Mouse (Mus musculus) liver, postnatal 0 days (tissue): ENCODE results near the gene Guca1b. TPM values are rescaled to one million over a fixed set of nuclear protein-coding genes. Genes with fewer than 3 reads are reported as not detected.
A peak's percentile ranks its signal among the peaks of the same experiment; 100 is the strongest.

Source experiments
- ATAC-seq: fragments of 200-750 bp; cut with Nextera tagmentation; 2 replicates; pipeline ENCODE4 v1.8.0; 2017; ENCODE audit warnings: mild to moderate bottlenecking, moderate library complexity
- DNase-seq: peaks from one replicate; pipeline ENCODE4 v3.0.0-alpha.2; 2016
- H3K27ac ChIP-seq: fragments of 300-500 bp; sonication (generic); 2 replicates; pipeline ENCODE4 v1.5.1; 2014; ENCODE audit warnings: antibody characterized with exemption, moderate library complexity, mild to moderate bottlenecking, low read depth
- H3K27me3 ChIP-seq: fragments of 300-500 bp; sonication (generic); 2 replicates; pipeline ENCODE4 v1.6.1; 2014; ENCODE audit warnings: low read length, control low read depth, mixed read lengths; ENCODE audit not compliant: insufficient read depth
- H3K36me3 ChIP-seq: fragments of 300-500 bp; sonication (generic); replicated peaks from 2 replicates; pipeline ENCODE4 v1.6.1; 2014; ENCODE audit warnings: mild to moderate bottlenecking, control low read depth, low read length, moderate library complexity, mixed read lengths; ENCODE audit not compliant: insufficient read depth
- H3K4me1 ChIP-seq: fragments of 300-500 bp; sonication (generic); 2 replicates; pipeline ENCODE4 v1.6.1; 2014; ENCODE audit warnings: antibody characterized with exemption, mild to moderate bottlenecking, control low read depth; ENCODE audit not compliant: insufficient read depth
- H3K4me2 ChIP-seq: fragments of 300-500 bp; sonication (generic); 2 replicates; pipeline ENCODE4 v1.6.1; 2014; ENCODE audit warnings: low read depth, mild to moderate bottlenecking, low read length, moderate library complexity, mixed read lengths
- H3K4me3 ChIP-seq: fragments of 300-500 bp; sonication (generic); 2 replicates; pipeline ENCODE4 v1.5.1; 2014; ENCODE audit warnings: low read depth, low read length
- H3K9ac ChIP-seq: fragments of 300-500 bp; sonication (generic); replicated peaks from 2 replicates; pipeline ENCODE4 v1.6.1; 2014; ENCODE audit warnings: mild to moderate bottlenecking, moderate library complexity
- H3K9me3 ChIP-seq: fragments of 300-500 bp; sonication (generic); 2 replicates; pipeline ENCODE4 v1.6.1; 2016; ENCODE audit warnings: mild to moderate bottlenecking, control low read depth, low read length, mixed read lengths
- CTCF ChIP-seq: sonication (generic); IDR thresholded peaks from 2 replicates; pipeline ENCODE4 v1.5.1; 2016; ENCODE audit warnings: antibody characterized with exemption, low read depth
- EP300 ChIP-seq: IDR thresholded peaks from 2 replicates; pipeline ENCODE4 v1.6.1; 2016; ENCODE audit warnings: antibody characterized with exemption, low read depth, mild to moderate bottlenecking
- WGBS: fragments of 180-500 bp; shearing (Covaris S2); extraction: QIAGEN DNeasy Blood & Tissue Kit; methylation state at CpG from one replicate; pipeline ENCODE4 v1.1.7; 2014; ENCODE audit not compliant: insufficient replicate concordance; 5-methylcytosine and 5-hydroxymethylcytosine counted together
- polyA plus RNA-seq: library from polyadenylated mRNA; unstranded; fragments of >200 nt; fragmentation: Nextera tagmentation; extraction: Ambion mirVana; gene quantifications from 2 replicates; pipeline ENCODE4 v1.2.1, GENCODE M21; 2015

The Guca1b gene
- polyA plus RNA-seq, 1 experiment from 2014 or later, result 0.13 TPM

- Histone ChIP-seq H3K27ac (no peak overlapping the region), H3K4me2 (no peak overlapping the region), H3K27me3 (no peaks in the 10 kb centered on the region), H3K4me1 (no peaks in the 10 kb centered on the region), H3K9ac (no peak overlapping the region), H3K9me3 (no peaks in the 10 kb centered on the region), H3K4me3 (no peak overlapping the region), H3K36me3 (peaks cover 12% of the 10 kb centered on the region; the same call in 1 of the 2 replicates)
- TF ChIP-seq EP300 (no peak), CTCF (no peak)
- no peak for DNase-seq
- peak; percentile 45; the same call in 1 of the 2 replicates for ATAC-seq
- WGBS, result 63% methylated on average over 4 of the region's 4 CpGs
Observed at GRCm38 (mm10) chr17:47383266-47383665, 1.9 kb upstream of the Guca1b start.

GRCm38 (mm10) chr17:47384064-47384463 is 1.1 kb upstream of the Guca1b start:
- DNase-seq, result no peak
- Histone ChIP-seq H3K27me3 (no peaks in the 10 kb centered on the region), H3K4me1 (no peaks in the 10 kb centered on the region), H3K36me3 (peaks cover 11% of the 10 kb centered on the region; the same call in 1 of the 2 replicates), H3K9ac (no peak overlapping the region), H3K27ac (no peak overlapping the region), H3K4me2 (no peak overlapping the region), H3K4me3 (no peak overlapping the region), H3K9me3 (no peaks in the 10 kb centered on the region)
- ATAC-seq, result no peak
- TF ChIP-seq EP300 (no peak), CTCF (peak; percentile 37; the same call in 1 of the 2 replicates)
- WGBS, result 83% methylated on average over 3 of the region's 3 CpGs

GRCm38 (mm10) chr17:47386649-47387048 is 1.5 kb downstream of the Guca1b start:
- H3K9me3 ChIP-seq, result no peaks in the 10 kb centered on the region
- no peak overlapping the region for H3K27ac ChIP-seq
- no peak overlapping the region for H3K4me3 ChIP-seq
- 61% methylated on average over 4 of the region's 4 CpGs for WGBS
- H3K9ac ChIP-seq, result no peak overlapping the region
- H3K27me3 ChIP-seq, result no peaks in the 10 kb centered on the region
- TF ChIP-seq CTCF, result peak; percentile 89
- TF ChIP-seq EP300, result no peak
- H3K4me2 ChIP-seq, result no peak overlapping the region
- DNase-seq (peak; percentile 78), ATAC-seq (no peak)
- no peaks in the 10 kb centered on the region for H3K4me1 ChIP-seq
- no peaks in the 10 kb centered on the region for H3K36me3 ChIP-seq

- Histone ChIP-seq H3K36me3 (no peaks in the 10 kb centered on the region), H3K9ac (peak overlapping the region; percentile 5; the same call in 1 of the 2 replicates), H3K27ac (no peak overlapping the region), H3K27me3 (no peaks in the 10 kb centered on the region; the same call in 1 of the 2 replicates), H3K4me1 (peaks cover 12% of the 10 kb centered on the region), H3K4me3 (peak overlapping the region; percentile 41), H3K9me3 (no peaks in the 10 kb centered on the region), H3K4me2 (peak overlapping the region; percentile 70)
- 11% methylated on average over 24 of the region's 24 CpGs for WGBS
- DNase-seq (no peak), ATAC-seq (no peak)
- no peak for TF ChIP-seq EP300
- no peak for TF ChIP-seq CTCF
Observed at GRCm38 (mm10) chr17:47394223-47394869, 9.2 kb downstream of the Guca1b start.

- 1% methylated on average over 17 of the region's 20 CpGs for WGBS
Observed at GRCm38 (mm10) chr17:47395376-47395913, 10.3 kb downstream of the Guca1b start.

GRCm38 (mm10) chr17:47399091-47399490 is 13.9 kb downstream of the Guca1b start:
- ATAC-seq, result no peak
- no peaks in the 10 kb centered on the region for H3K9me3 ChIP-seq
- no peak overlapping the region for H3K27ac ChIP-seq
- DNase-seq, result no peak
- no peak for TF ChIP-seq CTCF
- H3K4me2 ChIP-seq, result no peak overlapping the region
- 62% methylated on average over 8 of the region's 8 CpGs for WGBS
- no peak overlapping the region for H3K4me3 ChIP-seq
- H3K4me1 ChIP-seq, result peaks cover 12% of the 10 kb centered on the region
- H3K9ac ChIP-seq, result no peak overlapping the region
- no peaks in the 10 kb centered on the region; the same call in 1 of the 2 replicates for H3K27me3 ChIP-seq
- H3K36me3 ChIP-seq, result no peaks in the 10 kb centered on the region

More at GRCm38 (mm10) chr17:47395376-47395913, 10.3 kb downstream of the Guca1b start:
- Histone ChIP-seq H3K27me3 (no peaks in the 10 kb centered on the region; the same call in 1 of the 2 replicates), H3K9me3 (no peaks in the 10 kb centered on the region), H3K9ac (peak overlapping the region; percentile 31), H3K4me1 (peaks cover 12% of the 10 kb centered on the region), H3K27ac (no peak overlapping the region), H3K4me3 (peak overlapping the region; percentile 41), H3K36me3 (no peaks in the 10 kb centered on the region), H3K4me2 (peak overlapping the region; percentile 70)
- DNase-seq (peak; percentile 83), ATAC-seq (peak; percentile 93)
- no peak for TF ChIP-seq CTCF
- TF ChIP-seq EP300, result no peak
